Mouse (Mus musculus) kidney, postnatal 14 days (tissue): Measurements from ENCODE around the gene Cyp19a1.

ENCODE experiments used
- DNase-seq: peaks from one replicate; pipeline ENCODE4 v3.0.0; 2022; ENCODE audit warnings: mixed read lengths

Cyp19a1 gene

DNA sequence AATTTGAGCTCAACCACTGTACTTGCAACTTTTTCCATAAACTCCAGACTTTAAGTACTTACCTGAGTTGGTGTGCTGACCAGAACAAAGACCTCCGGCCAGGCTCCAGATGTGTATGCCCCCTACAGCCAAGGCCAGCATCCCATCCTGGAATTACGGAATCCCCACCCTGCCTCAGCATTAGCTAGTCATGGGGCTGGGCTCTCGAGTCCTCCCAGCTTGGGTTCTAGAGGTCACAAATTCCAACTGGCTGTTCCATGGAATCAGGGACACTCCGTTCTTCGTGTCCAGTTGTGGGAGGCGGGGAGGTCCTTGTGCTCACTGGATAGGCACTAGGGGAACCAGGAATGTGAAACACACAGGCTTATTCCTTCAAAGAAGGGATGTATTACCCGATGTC is at the start of gene Cyp19a1:
Gene Cyp19a1 (minus strand): TSS at position 101 of the 400 bp plus-strand sequence.
- DNase-seq: no peak

DNA sequence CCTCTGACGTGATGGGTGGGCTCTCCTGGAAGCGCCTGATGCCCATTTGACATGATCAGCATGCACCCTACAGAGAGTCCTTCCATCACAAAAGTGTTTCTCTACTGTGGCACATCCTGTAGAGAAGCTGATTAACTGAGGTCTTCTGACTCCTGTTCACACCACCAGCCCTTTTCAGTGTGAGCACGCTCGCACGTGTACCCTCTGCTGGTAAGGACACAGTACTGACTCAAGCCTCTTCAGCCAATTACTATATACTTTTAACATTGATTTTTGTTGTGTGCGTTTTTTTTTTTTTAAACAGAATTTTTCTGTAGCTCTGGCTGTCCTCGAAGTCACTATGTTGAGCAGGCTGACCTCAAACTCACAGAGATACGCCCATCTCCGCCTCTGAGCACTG is 48.5 kb upstream of the Cyp19a1 start:
- DNase-seq: no peak

DNA sequence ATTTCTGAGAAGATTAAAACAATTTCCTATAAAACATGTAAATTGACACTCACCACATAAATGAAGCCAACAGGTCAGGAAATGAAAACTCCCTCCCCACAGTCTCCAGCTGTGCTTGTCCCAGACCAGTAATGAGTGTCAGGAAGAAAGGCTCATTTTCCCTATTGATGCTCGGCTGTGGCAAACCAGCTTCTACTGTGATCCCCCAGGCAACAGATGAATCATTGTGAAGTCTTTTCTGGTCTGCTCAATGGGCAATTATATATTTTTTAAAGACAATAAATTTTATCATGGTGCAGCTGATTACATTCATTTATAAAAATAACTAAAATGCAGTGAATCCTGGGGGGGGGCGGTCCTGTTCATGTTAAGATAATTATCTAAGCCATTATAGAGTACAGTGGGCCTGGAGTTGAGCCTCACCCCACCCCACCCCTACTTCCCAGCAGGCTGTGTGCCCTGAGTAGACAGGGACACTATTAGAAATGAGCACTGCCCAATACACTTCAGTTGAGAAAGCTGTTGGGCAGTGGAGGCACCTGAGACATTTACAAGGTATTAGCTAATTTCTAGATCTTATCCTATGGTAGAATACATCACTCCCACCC is 40.9 kb upstream of the Cyp19a1 start:
- DNase-seq: no peak

DNA sequence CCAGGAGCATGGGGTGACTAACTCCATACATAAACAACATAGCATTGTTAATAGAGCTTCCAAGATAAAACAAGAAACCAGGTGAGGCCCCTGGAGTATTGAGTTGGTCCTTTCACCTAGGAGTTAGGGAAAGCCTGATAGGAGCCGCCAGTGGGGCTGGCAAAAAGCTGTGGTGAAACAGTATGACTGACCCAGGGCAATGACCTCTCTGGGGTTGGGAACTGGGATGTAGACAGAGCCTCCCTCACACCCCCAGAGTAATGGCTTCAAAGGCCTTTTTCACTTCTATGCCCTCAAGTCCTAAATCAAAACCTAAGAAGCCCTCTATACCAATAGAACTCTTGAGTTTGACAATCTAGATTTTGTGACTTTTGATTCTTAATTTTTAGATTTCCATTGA is 40.3 kb upstream of the Cyp19a1 start:
- DNase-seq: no peak

DNA sequence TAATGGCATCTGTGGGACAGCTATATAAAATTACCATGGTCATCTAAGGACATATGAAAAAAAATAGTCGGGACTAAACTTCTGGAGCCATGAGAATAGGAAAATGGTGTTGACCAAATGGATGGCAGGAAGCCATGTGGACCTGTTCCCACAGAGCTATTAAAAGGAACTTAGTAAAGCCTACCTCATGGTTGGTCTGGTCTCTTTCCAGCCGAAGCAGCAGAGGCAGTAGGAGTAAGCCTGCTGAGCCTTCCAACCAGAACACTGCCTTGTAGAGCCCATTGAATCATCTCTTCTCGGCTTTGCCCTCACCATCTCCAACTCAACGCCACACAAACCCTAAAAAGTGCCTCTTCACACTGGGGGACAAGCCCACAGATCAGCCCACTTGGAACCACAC is 33.3 kb upstream of the Cyp19a1 start:
- no peak for DNase-seq

DNA sequence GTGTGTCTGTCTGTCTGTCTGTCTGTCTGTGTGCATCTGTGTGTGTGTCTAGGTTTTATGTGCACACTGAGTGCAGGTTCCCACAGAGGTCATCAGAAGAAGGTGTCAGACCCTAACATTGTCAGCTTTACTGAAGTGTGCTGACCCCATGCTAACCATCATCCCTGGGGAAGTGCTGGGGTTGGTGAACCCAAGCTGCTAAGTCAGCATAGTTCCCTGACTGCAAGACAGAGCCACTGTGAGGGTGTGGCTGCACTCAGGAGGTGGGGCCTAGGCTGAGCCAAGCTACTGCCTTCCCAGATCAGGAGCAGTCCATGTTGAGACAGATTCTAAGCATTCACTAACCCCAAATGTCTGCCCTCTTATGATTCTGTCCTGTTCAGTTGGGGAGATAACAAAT is 31.9 kb upstream of the Cyp19a1 start:
- DNase-seq: peak; percentile 8

DNA sequence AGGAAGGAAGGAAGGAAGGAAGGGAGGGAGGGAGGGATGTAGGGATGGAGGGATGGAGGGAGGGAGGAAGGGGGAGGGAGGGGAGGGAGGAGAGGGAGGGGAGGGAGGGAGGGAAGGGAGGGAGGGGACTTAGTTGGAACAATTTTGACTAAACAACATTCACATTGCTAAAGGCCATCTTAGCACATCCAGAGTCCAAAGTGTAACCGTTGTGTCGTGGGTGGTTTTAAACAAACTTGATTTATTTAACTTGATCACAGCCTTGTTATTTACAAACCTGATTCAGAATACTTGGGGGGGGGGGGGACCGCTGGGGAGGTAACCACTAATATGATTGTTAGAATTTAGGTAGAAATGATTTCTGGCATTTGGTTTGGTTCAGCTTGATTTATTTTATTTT is 31.5 kb upstream of the Cyp19a1 start:
- no peak for DNase-seq

DNA sequence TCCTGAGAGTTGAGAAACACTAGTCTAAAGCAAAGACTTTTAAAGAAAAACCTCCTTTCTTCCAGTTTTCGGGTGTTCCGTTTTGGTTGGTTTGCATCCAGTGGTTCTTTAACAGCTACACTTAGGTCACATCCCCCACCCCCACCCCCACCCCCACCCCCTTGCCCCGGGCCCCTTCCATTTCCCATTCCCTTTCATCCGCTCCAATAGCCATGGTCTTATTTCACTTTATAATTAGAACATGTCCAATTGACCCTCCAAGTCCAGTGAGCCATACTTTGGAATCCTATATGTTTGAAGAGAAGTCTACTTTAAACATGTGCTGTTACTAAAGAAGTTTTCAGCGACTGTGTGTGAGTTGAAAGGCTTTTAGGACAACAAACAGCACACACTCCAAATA is 19.9 kb upstream of the Cyp19a1 start:
- DNase-seq: no peak

DNA sequence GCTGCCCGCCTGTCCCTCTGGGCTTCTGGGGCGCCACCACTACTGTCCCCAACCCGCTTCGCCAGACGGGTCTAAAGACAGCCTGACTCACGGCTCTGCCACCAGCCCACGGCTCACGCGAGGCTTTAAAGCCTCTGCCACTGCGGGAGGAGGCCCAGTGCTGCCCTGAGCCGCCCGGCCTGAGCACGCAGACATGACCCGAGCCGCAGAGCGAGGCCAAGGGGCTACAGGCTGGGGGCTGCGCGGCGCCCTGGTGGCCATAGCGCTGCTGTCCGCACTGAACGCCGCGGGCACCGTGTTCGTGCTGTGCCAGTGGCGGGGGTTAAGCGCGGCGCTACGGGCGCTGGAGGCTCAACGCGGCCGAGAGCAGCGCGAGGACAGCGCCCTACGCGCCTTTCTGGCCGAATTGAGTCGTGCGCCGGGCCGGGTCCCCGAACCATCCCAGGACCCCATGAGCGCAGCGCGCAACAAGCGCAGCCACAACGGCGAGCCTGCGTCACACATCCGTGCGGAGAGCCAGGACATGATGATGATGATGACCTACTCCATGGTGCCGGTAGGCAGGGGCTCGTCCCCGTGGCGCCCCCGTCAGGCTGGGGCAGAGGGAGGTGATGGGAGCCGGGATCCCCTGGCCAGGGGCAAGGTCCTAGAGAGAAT is 18.5 kb upstream of the Cyp19a1 start, which contains the start of gene Gldn:
Gene Gldn (plus strand): TSS at position 156 of the 657 bp plus-strand sequence.
- peak; percentile 3 for DNase-seq

DNA sequence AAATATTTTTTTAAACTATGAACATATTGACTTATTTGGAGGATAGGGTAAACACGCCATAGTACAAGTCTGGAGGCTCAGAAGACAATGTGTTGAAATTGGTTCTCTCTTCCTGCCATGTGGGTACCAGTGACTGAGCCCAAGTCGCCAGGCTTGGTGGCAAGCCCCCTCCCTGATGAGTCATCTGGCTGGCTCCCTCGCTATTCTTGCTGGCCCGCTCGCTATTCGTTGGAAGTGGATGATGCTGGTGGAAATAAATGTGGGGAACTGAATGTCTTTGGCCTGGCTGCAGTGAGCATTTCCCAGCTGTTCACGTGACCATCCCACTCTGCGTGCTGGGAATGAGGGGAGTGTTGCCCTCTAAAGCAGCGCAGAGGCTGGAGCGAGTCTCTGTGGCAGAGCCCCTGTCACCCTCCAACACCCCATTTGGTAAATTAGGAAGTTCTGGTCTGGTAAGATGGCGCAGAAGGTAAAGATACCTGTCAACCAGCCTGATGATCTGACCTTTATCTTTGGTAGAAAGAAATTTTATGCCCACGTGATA is 11.2 kb upstream of the Cyp19a1 start:
- DNase-seq: no peak

DNA sequence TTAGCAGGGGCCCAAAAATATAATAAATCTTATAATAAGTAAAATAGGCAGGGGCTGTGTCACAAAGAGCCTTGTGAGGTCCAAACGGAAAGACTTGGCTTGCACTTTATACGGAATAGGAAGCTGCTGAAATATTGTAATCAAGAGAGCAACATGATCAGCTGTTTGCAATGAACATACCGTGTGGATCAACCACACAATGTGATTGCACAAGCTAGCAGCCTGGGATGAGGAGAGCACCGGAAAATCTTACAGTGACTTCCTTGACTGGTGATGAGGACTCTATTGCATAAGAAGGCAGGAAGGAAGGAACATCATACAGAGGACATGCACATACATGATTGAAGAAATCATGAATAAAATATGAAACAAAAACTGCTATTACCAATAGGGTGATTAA is 7.4 kb upstream of the Cyp19a1 start:
- DNase-seq: no peak

DNA sequence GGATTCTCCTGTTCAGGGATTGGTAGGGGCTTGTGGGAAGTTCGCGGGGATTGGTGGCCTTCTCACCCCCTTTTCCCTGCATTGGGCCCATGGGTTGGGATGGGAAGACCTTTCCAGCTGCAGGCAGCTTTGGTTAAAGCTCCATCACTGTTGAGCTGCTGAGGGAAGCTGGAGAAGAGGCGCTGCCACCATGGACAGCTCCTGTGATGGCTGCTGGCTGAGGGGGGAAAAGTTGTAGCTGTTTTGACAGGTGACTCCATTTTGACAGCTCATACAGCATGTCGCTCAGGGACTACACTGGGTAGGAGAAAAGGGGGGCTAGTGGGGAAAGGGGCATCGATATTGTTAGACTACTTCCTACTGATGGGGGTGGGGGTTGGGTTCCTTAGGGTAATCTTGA is 3.0 kb upstream of the Cyp19a1 start:
- peak; percentile 1 for DNase-seq

DNA sequence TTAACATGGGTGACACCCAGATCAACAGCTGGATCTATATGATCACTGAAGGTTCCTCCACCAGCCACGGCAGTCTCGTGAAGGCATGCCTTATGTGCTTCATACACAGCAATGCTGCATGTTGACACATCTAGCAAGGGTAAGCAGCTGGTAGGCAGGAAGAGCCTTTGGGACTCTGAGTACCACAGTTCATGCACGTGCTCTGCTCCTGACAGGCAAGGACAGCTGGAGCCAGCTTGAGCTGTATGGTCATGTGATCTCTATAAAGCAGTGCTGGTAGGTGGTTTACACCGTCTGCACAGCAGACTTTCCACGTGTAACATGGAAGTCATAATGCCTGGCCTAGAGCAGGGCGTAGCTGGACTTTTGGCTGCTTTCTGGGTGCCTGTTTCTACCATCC is 2.1 kb upstream of the Cyp19a1 start:
- no peak for DNase-seq

DNA sequence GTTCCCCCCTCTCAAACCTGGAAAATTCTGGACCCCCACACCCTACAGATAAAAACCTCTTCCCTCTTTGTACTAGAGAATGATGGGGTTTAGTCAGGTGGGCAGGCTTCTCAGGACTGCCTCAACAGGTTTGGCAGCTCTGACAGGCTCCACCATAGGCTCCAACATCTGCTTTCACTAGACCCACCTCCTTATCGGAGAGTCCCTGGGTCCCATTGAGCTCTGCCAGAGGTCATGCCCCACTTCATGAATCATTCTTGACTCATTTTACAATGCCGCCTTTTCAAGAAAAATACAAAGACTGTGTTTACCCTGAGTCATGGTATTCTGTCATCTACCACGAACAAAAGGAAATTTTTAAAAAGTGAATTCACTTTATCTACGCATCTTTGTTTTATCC is 3.2 kb downstream of the Cyp19a1 start:
- no peak for DNase-seq

DNA sequence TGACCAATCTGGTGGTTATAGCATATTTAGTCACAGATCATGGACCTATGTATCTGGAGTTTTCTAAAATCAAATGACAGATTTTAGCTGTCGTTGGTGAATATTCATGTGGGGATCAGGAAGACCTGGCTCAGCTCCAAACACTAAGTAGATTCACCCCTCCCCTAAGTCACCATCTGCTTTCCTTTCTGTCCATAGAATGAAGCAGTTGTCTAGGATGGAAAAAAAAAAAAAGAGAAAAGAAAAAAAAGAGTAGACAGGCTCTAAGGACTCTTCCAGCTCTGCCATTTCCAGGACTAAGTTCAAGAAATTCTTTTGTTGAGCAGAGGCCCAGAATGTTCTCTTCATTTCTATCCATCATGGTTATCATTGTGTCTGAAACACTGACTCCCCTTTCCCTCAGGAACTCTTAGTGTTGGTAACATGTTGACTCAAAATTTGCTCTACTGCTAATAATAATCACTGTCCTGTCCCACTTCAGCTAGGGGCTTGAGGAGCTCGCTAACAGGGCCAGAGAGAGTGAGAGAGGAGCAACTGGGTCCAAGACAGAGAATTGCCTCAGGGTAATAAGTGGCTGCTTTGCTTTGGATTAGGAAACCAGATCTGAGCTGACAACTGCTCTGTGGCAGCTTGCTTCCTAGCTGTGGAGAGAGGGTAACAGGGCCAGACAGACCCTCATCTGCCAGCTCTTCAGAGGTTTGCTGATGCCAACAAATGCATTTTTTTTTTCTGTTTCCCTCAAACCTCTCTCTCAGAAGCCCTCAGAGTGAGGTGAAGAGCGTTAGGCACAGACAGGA is 22.8 kb downstream of the Cyp19a1 start:
- no peak for DNase-seq

DNA sequence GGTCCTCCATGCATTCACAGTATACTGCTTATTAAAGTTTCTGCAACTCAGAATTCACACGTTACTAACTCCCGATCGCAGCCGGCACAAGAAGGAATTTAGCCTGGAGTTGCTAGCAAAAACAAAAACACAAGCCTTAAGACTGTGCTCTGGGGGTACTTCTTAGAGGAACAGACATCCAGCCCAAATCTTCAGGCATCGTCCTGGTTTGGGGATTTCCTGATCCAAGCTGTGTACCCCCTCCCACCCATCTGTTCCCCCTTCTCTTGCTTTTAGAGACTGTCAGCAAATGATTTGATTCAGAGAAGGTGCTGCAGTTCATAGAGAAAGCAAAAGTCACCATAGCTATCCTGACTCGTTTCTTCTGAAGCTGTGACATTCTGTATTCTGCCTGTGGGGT is 40.3 kb downstream of the Cyp19a1 start:
- no peak for DNase-seq

DNA sequence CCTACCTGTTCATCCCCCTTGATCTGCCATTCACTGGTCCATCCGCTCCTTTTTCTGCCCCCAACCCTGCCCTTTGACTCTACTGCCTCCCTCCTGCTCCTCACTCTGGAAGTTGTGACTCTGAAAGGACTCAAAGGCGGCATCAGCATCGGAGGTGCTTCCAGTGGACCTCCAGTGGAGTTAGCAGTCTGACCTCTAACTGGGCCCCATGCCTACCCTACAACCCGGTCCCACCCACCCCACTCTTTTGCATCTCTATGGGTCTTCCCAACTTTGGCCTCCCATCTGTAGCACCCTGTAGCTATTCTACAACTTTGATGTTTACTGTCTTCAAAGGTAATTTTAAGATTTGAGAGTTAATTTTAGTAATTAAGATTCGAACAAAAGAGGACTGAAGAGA is 51.4 kb downstream of the Cyp19a1 start:
- no peak for DNase-seq

DNA sequence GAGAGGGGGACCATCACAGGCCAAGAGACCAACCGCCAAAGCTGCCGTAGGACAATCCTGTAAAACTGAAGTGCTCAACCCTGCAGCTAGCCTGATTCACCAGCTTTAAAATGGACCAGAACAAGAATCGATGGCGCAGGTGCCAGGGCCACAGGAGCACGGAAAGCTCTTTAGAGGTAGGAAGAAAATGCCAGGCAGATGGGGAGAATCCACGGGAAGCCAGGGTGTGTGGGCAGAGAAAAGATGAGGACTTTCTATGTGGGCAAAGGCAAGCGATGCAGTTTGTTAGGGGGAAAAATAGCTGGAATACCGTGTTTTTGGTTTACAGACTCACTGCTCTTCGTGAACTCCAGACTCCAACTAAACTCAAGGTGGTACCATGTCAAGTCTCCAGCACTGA is 53.0 kb downstream of the Cyp19a1 start:
- DNase-seq: no peak

DNA sequence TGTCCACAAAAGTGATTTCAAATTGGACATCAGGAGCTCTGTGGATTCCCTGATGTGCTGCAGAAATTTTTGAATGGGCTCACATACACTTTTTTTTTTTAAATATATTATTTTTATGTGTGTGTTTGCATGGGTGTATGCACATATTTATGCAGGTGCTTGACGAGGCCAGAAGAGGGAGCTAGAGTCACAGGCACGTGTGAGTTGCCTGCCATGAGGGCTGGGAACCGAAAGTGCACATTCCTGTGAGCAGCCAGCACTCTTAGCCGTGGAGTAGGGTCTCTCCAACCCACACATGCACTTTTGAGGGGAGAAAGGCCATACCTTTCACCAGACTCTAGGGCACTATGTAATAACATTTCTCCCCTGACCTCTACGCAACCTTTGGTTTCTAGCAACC is 73.1 kb downstream of the Cyp19a1 start:
- no peak for DNase-seq

DNA sequence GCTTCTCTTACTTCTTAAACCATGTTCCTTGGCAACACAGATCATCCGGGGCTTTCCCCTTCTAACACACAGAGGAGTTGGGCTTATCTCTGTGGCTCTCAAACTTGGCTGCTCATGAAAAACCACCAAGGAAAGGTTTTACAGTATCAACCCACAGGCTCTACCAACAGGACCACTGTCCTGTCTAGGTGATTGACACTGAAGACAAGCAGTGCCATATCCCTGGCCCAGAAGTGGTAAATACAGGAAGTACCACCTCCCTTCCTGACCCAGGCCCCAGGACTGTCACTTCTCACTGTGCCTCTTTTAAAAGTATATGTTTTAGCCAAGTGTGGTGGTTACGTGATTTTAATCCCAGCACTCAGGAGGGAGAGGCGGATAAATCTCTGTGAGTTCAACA is 76.5 kb downstream of the Cyp19a1 start:
- DNase-seq: no peak

DNA sequence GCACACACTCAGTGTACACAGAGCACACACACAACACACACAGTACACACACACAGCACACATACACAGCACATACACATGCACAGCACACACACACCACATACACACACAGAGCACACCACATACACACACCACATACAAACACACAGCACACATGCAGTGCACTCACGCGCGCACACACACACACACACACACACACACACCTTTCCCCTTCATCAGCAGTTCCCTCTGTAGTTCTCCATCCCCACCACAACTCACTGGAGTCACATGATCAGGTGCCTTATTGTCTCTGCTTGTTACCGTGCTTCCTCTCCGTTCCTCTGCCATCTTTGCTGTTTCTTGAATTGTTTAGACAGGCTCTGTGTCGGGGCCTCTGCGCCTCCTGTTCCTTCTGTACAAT is 85.4 kb downstream of the Cyp19a1 start:
- no peak for DNase-seq

DNA sequence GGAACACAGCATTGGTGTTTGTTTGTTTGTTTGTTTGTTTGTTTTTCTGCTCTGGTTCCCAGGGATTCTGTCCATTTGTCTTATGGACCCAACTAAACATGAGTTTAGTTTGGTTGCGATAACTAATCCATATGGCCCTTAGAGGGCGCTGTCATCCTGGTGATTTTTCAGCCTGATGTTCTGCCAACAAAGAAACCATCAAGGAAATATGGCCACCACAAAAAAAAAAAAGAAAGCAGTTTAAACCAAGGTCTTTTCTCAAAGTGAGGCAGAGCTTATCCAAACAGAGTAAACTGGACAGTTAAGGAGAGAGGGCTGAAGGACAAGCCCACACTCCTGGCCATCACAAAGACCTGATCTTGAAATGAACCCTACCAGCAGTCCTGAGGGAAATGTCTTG is 86.6 kb downstream of the Cyp19a1 start:
- DNase-seq: peak; percentile 36

DNA sequence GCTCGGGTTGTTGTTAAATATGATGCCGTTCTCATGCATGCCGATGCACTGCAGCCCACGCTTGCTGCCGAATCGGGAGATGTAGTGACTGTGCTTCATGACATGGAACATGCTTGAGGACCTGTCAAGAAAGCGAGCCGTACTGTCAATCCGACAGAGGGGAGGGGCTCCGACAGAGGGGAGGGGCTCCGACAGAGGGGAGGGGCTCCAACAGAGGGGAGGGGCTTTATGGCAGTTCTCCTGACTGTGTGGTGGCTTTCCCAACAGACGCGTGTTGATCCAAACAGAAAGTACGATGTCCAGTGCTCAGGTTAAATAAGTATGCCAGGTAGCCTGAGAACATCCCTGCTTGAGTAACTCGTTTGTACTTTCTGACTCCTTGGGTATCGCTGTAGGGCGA is 87.7 kb downstream of the Cyp19a1 start:
- no peak for DNase-seq

DNA sequence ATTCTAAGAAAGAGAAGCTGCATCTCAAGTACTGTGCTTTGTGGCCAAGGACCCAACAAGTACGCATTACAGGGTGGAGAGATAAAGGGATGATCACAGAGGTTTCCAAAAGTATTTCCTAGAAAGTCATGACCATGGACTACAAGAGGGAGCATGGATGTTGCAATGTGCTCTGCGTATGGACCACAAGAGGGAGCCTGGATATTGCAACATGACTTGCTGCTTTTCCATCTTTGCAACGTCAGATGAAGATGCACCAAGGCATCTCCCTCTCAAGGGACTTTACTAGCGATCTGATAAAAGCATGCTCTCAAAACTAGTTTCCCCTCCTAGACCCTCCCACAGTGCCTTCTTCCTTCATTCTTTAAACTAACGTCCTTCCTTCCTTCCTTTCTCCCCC is 98.4 kb downstream of the Cyp19a1 start:
- no peak for DNase-seq
